Mouse (Mus musculus) erythroblast, embryonic 14.5 days (primary cell): Measurements from ENCODE around the gene Alk.

Experiments used
- GATA1 ChIP-seq: IDR thresholded peaks from 2 replicates; pipeline ENCODE4 v1.6.1; 2012; ENCODE audit warnings: low read length, inconsistent platforms, mixed read lengths
- TAL1 ChIP-seq: IDR thresholded peaks from 3 replicates; pipeline ENCODE4 v1.6.1; 2012; ENCODE audit warnings: low read length, inconsistent platforms, mixed read lengths

DNA sequence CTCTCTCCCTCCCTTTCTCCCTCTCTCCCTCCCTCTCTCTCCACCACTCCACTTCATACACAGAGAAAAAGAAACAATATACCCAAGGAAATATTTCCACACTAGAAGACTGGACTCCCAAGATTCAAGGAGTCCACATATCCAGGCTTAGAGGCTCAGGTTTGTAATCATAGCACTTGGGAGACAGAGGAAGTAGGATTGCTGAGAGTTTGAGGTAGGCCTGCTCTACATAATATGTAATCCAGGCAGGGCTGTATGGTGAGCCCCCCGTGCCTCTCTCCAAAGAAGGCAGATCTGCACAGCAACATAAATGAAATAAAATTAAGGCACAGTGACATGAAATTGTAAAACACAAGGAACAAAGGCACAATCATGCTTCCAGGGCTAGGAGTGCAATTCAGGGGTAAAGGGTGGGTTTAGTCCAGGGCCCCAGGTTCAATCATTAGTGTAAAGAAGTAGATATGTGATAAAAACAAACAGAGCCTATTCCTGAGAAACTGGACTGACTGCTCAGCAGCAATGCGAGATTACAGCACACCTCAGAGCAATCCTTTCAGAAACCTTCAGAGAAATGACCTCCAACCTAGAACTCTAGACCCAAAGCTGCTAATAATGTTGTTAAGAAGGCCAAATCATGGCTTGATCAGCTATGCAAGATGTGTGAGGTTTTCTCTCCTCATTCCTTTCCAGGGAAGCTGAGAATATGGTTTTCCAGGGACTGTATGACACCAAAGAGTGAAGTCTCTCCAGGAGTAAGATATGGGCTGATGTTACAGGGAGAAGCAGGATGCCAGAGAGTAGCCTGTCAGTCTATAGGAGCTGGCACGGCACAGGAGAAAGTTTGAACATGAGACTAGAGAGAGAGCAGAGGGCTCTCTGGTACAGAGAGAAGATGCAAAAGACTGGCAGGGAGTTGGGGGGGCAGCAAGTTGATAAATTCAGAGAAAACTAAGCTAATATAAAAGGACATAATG, 158.9 kb downstream of the Alk start:
- TF ChIP-seq GATA1, result no peak
- no peak for TF ChIP-seq TAL1
